Mouse (Mus musculus) WW6 (cell line): ENCODE results near the gene Ccr1l1.

Experiments used
- DNase-seq: peaks from one replicate; pipeline ENCODE4 v3.0.0-alpha.2; 2013; ENCODE audit warnings: low read depth, low spot score

Ccr1l1 gene

GRCm38 (mm10) chr9:123928759-123929246 lies 49.4 kb downstream of the Ccr1l1 start:
- no peak for DNase-seq

- DNase-seq: no peak
Observed at GRCm38 (mm10) chr9:123928118-123928758, 50.0 kb downstream of the Ccr1l1 start.

DNA sequence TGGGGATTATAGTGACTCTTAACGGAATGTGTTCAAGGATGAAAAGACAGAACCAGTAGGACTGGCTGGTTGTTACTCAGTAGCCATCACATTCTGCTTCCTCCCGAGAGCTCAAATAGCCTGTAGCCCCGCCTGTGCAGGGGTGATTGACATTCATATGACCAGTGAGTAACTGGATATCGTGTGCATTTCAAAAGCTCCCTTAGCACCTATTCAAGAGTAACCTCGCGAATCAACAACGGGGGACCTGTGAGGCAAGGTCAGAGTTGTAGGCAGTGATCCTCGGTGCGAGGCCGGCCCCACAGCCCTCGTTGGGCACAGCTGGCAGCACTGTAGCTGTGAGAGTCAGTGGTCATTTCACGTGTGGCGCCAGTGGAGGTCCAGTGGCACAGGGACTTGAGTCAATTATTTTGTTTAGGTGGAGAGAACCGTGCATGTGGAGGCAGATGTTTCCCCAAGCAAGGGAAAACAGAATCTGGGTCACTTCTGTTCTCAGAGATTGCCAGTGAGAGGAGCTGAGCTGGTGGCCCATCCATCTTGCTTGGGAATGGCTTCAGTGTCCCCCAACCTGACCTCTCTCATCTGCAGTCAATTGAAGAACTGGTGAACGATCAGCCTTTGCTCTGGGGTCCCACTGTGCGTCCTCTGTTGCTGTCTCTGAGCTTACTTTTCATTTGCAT lies 50.8 kb downstream of the Ccr1l1 start:
- no peak for DNase-seq
